Comparison of ENCODE assay signal across 26 mouse cellular contexts in the genomic region with DNA sequence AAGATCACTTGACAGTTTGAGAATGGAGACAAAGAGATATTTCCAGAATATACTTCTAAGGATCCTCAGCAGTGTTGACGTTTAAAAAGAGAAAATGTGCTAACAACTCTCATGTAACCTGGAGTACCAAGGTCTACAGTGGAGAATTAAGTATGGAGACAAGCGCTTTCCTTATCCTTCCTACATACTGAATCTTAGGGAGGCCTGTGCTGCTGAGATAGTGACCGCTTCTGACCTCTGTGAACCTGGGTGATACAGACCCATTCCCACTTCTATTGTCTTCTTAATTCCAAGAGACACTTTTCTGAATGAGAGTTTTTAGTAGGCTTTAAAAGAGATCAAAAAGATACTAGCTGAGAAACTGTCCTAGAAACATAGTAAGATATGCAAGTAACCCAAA.
"Had no signal": no experiment of that assay in that cellular context is flagged by ENCODE, and none has a peak within 500 bp of the region (broad histone marks: within the 10 kb centered on the region; RNA-seq: fewer than 3 reads in every experiment).

No protein-coding gene starts in this region.

- H3K27ac ChIP-seq: gastrocnemius, adult 2 months; heart, embryonic 10.5 days; hindbrain, embryonic 10.5 days; hindbrain, embryonic 12.5 days; hindbrain, embryonic 14.5 days; intestine, embryonic 15.5 days; kidney, postnatal 0 days; limb, embryonic 13.5 days; limb, embryonic 15.5 days; liver, embryonic 15.5 days had no signal

- H3K36me3 ChIP-seq: heart, embryonic 10.5 days; heart, embryonic 12.5 days; hindbrain, embryonic 10.5 days; hindbrain, embryonic 12.5 days; intestine, embryonic 15.5 days; limb, embryonic 13.5 days; limb, embryonic 15.5 days; liver, embryonic 15.5 days had no signal

- H3K9ac ChIP-seq: heart, embryonic 12.5 days; hindbrain, embryonic 12.5 days; hindbrain, embryonic 14.5 days; intestine, embryonic 15.5 days; limb, embryonic 13.5 days; limb, embryonic 15.5 days; liver, embryonic 15.5 days had no signal

- ATAC-seq: hindbrain, embryonic 16.5 days; inflammation-experienced regulatory T-cells, adult 6 months; intestine, embryonic 15.5 days; intestine, postnatal 0 days had no signal

- H3K27me3 ChIP-seq: heart, embryonic 12.5 days; hindbrain, embryonic 12.5 days; intestine, embryonic 15.5 days; limb, embryonic 13.5 days; limb, embryonic 15.5 days; liver, embryonic 15.5 days had no signal

- H3K9me3 ChIP-seq: heart, embryonic 10.5 days; heart, embryonic 12.5 days; hindbrain, embryonic 10.5 days; hindbrain, embryonic 12.5 days; intestine, embryonic 15.5 days; limb, embryonic 13.5 days; limb, embryonic 15.5 days; liver, embryonic 15.5 days had no signal

- H3K4me3 ChIP-seq: gastrocnemius, adult 2 months; heart, embryonic 10.5 days; heart, embryonic 12.5 days; hindbrain, embryonic 10.5 days; hindbrain, embryonic 12.5 days; intestine, embryonic 15.5 days; limb, embryonic 13.5 days; limb, embryonic 15.5 days; liver, embryonic 15.5 days had no signal

- H3K4me2 ChIP-seq: heart, embryonic 12.5 days; hindbrain, embryonic 12.5 days; hindbrain, embryonic 14.5 days; intestine, embryonic 15.5 days; limb, embryonic 13.5 days; limb, embryonic 15.5 days; liver, embryonic 15.5 days had no signal

- DNase-seq: gastrocnemius, adult 2 months; gastrocnemius, postnatal 10 days; gastrocnemius, postnatal 25 days; heart, adult 18-20 months; heart, postnatal 10 days; heart, postnatal 4 days; kidney, adult 18-20 months; kidney, adult 8-10 months; kidney, postnatal 14 days; kidney, postnatal 36 days; layer of hippocampus, adult 9-11 months; layer of hippocampus, postnatal 36 days; left cerebral cortex, postnatal 4 days had no signal

- H3K4me1 ChIP-seq: heart, embryonic 10.5 days; heart, embryonic 12.5 days; hindbrain, embryonic 12.5 days; intestine, embryonic 15.5 days; limb, embryonic 13.5 days; limb, embryonic 15.5 days had no signal
